Mouse (Mus musculus) adrenal gland, adult 2 months (tissue): Measurements from ENCODE around the gene Wdr27. TPM values are rescaled to one million over a fixed set of nuclear protein-coding genes. Genes with fewer than 3 reads are reported as not detected.
A peak's percentile ranks its signal among the peaks of the same experiment; 100 is the strongest.

Experiments
- DNase-seq: peaks from one replicate; pipeline ENCODE4 v3.0.0; 2021
- polyA plus RNA-seq: library from polyadenylated mRNA; depleted of rRNA; stranded (reverse); fragments of >200 nt; gene quantifications from 2 replicates; pipeline ENCODE4 v1.2.3, GENCODE M21; 2012; rRNA removed
- total RNA-seq, 2 experiments: library from RNA; stranded (reverse); gene quantifications; 2 replicates each; pipeline ENCODE4 v1.2.3; 2021

The Wdr27 gene
- total and polyA plus RNA-seq, 3 experiments = 3.3 to 10.9 (median 6.3) TPM

DNA sequence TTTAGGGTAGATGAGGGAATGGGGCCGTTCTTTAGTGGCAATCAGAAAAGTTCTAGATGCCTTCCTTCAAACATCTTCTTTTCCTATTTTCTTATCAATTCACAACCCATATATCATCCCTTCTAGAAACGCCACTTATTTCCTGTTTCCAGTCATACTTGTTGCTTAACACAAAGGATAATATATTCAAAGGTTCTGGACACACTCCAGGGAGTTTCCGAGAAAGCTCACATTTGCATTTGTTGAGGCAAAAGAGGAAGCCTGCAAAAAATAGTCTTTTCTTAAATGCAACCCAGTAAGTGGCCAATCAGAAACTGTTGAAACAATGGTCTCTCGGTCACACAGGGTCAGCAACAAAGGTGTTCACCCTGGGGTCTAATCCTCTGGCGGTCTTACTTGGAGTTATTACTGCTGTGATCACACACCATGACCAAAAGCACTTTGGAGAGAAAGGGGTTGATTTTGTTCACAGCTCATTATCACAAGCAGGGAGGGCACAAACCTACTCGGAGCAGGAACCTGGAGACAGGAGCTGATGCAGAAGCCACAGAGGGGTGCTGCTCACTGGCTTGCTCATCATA is 116.2 kb downstream of the Wdr27 start:
- DNase-seq = no peak

GRCm38 (mm10) chr17:14824938-14825337 is 118.0 kb downstream of the Wdr27 start:
- peak; percentile 87 for DNase-seq

GRCm38 (mm10) chr17:14817975-14818374 is 125.0 kb downstream of the Wdr27 start:
- no peak for DNase-seq

DNA sequence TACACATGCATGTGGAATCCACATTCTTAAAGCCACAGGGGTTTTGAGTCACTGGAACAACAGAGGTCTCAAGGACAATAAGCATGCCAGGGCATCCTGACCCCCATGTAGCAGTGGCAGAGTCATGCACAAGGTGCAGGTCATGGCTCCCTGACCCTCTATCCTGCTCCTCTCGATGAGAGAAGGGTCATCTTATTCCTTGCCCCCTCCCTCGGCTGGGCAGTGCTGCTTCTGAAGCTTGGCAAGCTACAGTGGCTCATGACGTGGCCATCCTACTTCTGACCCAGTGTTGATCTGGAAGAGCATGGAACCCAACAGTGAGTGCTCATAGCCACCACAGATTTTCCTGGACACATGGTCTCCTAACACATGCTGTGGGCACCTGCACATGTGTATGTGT is 126.9 kb downstream of the Wdr27 start:
- DNase-seq = no peak

DNA sequence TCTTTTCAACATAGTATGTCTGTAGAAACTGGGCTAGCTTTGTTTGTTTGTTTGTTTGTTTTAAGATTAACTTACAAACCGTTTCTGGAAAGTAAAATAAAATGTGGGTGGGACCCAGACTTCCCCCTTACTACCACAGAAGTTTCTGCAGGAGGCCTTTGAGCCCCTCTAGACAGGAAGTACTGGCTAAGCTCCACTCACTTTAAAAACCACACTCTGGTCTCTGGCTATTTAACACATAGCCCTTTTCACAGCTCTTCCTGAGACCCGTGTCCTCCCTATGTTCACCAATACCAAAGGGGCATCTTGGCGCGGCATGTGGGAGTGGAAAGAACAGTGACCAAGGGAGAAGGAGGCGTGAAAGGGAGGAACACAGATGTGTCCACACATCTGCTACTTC is 127.7 kb downstream of the Wdr27 start:
- no peak for DNase-seq

- no peak for DNase-seq
Measured at GRCm38 (mm10) chr17:14812631-14813030, 130.3 kb downstream of the Wdr27 start.

GRCm38 (mm10) chr17:14812033-14812432 is 130.9 kb downstream of the Wdr27 start:
- DNase-seq = no peak

DNA sequence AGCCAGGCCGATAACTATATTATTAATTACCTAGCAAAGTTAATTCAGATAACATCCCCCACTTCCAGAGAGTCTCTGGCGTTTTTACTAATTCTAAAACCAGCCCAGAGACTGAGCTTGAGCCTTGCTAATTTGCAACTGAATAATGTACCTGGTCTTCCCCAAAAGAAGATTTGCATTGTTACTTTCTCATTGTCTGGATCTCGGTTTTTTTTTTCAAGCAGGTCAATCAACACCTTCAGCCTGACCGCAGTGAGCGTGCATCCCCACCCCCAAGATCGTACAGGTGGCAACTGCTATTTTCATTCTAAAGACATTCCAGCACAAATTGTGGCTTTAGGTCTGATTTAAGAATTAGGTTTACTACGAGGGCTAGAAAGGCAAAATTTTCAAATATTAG is 136.2 kb downstream of the Wdr27 start:
- DNase-seq = no peak

GRCm38 (mm10) chr17:14799243-14799642 is 143.7 kb downstream of the Wdr27 start:
- DNase-seq = no peak

DNA sequence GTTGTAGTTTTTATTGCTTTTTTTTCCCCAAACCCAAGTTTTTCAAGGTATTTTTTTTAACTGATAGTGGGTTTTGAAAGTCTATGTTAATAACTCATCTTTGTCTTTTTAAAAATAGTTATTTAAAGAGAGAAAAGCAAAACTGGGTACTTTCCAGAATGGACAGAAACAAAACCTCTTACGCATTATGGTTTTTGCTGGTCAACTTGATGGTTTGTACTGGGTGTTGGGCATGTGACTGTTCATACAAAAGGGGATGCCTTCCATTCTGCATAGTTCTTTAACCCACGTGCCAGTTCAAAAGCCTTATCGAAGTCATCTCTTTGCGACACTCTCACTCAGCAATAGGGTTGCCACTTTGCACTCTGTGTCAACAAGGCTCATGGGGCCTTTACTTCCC is 147.9 kb downstream of the Wdr27 start:
- no peak for DNase-seq

- DNase-seq = peak; percentile 21
Measured at GRCm38 (mm10) chr17:14779356-14779755, 163.6 kb downstream of the Wdr27 start.

DNA sequence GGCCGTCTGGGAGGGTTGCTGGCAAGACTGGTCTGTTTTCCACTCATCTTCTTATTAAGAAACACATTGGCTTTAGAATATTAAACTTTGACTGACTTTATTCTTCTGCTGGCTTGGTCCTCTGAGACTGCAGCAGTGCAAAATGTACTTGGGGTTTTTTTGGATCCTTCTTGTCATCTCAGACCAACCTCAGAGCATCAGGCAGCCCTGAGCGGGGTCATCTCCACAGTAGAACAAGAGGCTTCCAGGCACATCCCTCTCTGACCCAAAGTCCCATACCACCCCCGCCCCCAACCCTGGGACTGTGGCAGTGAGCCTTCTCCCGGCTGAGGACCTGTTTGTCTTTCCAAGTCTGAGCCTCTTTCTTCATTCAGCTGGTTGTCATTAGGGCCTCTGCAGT is 171.6 kb downstream of the Wdr27 start:
- no peak for DNase-seq

GRCm38 (mm10) chr17:14770377-14770776 is 172.6 kb downstream of the Wdr27 start:
- no peak for DNase-seq

Other genes starting within 250 kb of the Wdr27 start
- gene Thbs2, start 248.9 kb downstream of the Wdr27 start, total RNA-seq = 1 to 10 TPM; 2.5 to 3.9 TPM
- 1.6 and 2.0 TPM in 2 replicates for gene Thbs2, start 248.9 kb downstream of the Wdr27 start, polyA plus RNA-seq
- 10 to 100 TPM; 27.6 to 33.1 TPM for gene 1600012H06Rik, start within 50 bp of the Wdr27 start, total RNA-seq
- 13.2 and 23.8 TPM in 2 replicates for gene 1600012H06Rik, start within 50 bp of the Wdr27 start, polyA plus RNA-seq
- 10 to 100 TPM; 45.2 to 59.4 TPM for gene Phf10, start 18.1 kb upstream of the Wdr27 start, total RNA-seq
- 4.8 and 6.8 TPM in 2 replicates for gene Phf10, start 18.1 kb upstream of the Wdr27 start, polyA plus RNA-seq
- gene 9030025P20Rik, start 35.3 kb upstream of the Wdr27 start, total RNA-seq = 1 to 10 TPM; 4.4 to 6.6 TPM
- 4.0 and 6.3 TPM in 2 replicates for gene 9030025P20Rik, start 35.3 kb upstream of the Wdr27 start, polyA plus RNA-seq
- not detected for gene Gm3417, start 35.6 kb upstream of the Wdr27 start, total RNA-seq
- gene Gm3417, start 35.6 kb upstream of the Wdr27 start, polyA plus RNA-seq = 2.5 TPM in 1 of 2 replicates, not detected in the other
- gene Gm3435, start 67.0 kb upstream of the Wdr27 start, total RNA-seq = 1 to 10 TPM; 3.3 to 5.4 TPM
- gene Gm3435, start 67.0 kb upstream of the Wdr27 start, polyA plus RNA-seq = 0.21 TPM in 1 of 2 replicates, not detected in the other
- gene Ermard, start 98.0 kb upstream of the Wdr27 start, total RNA-seq = 10 to 100 TPM; 39.3 to 47.8 TPM
- 23.2 and 23.9 TPM in 2 replicates for gene Ermard, start 98.0 kb upstream of the Wdr27 start, polyA plus RNA-seq
- 1 to 10 TPM; 2.0 to 2.1 TPM for gene Tcte3, start 98.3 kb upstream of the Wdr27 start, total RNA-seq
- not detected in 2 replicates for gene Tcte3, start 98.3 kb upstream of the Wdr27 start, polyA plus RNA-seq
- 1 to 10 TPM; 4.6 to 4.7 TPM for gene Gm3448, start 98.4 kb upstream of the Wdr27 start, total RNA-seq
- 0.51 and 1.9 TPM in 2 replicates for gene Gm3448, start 98.4 kb upstream of the Wdr27 start, polyA plus RNA-seq